Mouse (Mus musculus): ENCODE measurements at regions not wholly inside any gene's neighbourhood (a gene's known extent, or its start where the extent isn't known, plus 50 kb on each side); places are given as distances from the start of the nearest gene placed in this dataset.

DNA sequence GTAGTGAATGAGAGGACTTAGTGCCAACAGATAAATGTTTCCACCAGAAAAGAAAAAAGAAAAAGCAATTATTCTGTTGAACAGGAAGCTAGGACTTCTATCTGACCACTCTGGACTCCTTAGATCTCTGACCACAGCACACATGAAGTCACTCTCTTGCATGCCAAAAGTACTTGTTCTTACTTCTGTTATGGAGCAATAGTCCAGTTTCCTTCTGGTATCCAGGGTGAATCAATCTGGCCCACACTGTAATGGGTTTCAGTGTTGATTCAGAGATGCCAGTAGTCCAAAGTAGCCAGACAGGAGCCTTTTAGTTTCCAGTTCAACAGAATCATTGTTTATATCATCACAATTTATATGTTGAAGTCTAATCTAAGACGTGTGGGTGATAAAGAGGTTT is 346.7 kb upstream of the Paip1 start:
- TF ChIP-seq CTCF (IDR thresholded peaks at IDR 0.05; ENCODE audit: extremely low read depth, insufficient read depth, low read length) = no peak
- no peak for TF ChIP-seq POLR2A (IDR thresholded peaks at IDR 0.05; ENCODE audit: extremely low read depth, insufficient read depth, low read length)

Measured in cortical plate, adult 2 months (tissue).